Mouse (Mus musculus) heart, adult 2 months (tissue): Measurements from ENCODE around the gene Rora.

Experiments
- CTCF ChIP-seq: fragments of 200-600 bp; IDR thresholded peaks from 2 replicates; pipeline ENCODE4 v1.8.1; 2022; ENCODE audit warnings: antibody characterized with exemption, mild to moderate bottlenecking, moderate library complexity
- EP300 ChIP-seq: fragments of 200-500 bp; IDR thresholded peaks from 2 replicates; pipeline ENCODE4 v1.6.1; 2011; ENCODE audit warnings: low read depth, low read length, control low read depth; ENCODE audit not compliant: insufficient read depth
- POLR2A ChIP-seq: fragments of 200-500 bp; IDR thresholded peaks from 2 replicates; pipeline ENCODE4 v1.6.1; 2011; ENCODE audit warnings: mild to moderate bottlenecking, low read depth, low read length, control low read depth; ENCODE audit not compliant: insufficient read depth

GRCm38 (mm10) chr9:68620036-68620435, 33.5 kb upstream of the Rora start:
- TF ChIP-seq CTCF (no peak), POLR2A (no peak), EP300 (no peak)
